Mouse (Mus musculus) intestine, embryonic 14.5 days (tissue): Measurements from ENCODE around the gene Lyz1. TPM values are rescaled to one million over a fixed set of nuclear protein-coding genes. Genes with fewer than 3 reads are reported as not detected.
"Not testable (repeated sequence)": the region's sequence is repeated elsewhere in the genome, so short reads cannot be mapped to it uniquely, and the experiment has no call there.

Source experiments
- ATAC-seq: fragments of 200-750 bp; cut with Nextera tagmentation; replicated peaks from 2 replicates; pipeline ENCODE4 v1.8.0; 2017; ENCODE audit warnings: low read depth, moderate number of reproducible peaks, moderate TSS enrichment, moderate library complexity; ENCODE audit not compliant: low FRiP score, low TSS enrichment
- DNase-seq: peaks from one replicate; pipeline ENCODE4 v3.0.0-alpha.2; 2018; ENCODE audit warnings: low spot score
- H3K27ac ChIP-seq: fragments of 300-500 bp; sonication (generic); 2 replicates; pipeline ENCODE4 v1.5.1; 2014; ENCODE audit warnings: low read depth, mild to moderate bottlenecking, control low read depth
- H3K27me3 ChIP-seq: fragments of 300-500 bp; sonication (generic); replicated peaks from 2 replicates; pipeline ENCODE4 v1.6.1; 2014; ENCODE audit warnings: low read length, control low read depth; ENCODE audit not compliant: control insufficient read depth, insufficient read depth
- H3K36me3 ChIP-seq: fragments of 300-500 bp; sonication (generic); 2 replicates; pipeline ENCODE4 v1.6.1; 2014; ENCODE audit warnings: low read length, control low read depth; ENCODE audit not compliant: control insufficient read depth, insufficient read depth
- H3K4me1 ChIP-seq: fragments of 300-500 bp; sonication (generic); replicated peaks from 2 replicates; pipeline ENCODE4 v1.6.1; 2014; ENCODE audit warnings: low read length, control low read depth, mixed read lengths; ENCODE audit not compliant: control insufficient read depth, insufficient read depth
- H3K4me2 ChIP-seq: fragments of 300-500 bp; sonication (generic); 2 replicates; pipeline ENCODE4 v1.6.1; 2014; ENCODE audit warnings: low read length
- H3K4me3 ChIP-seq: fragments of 300-500 bp; sonication (generic); 2 replicates; pipeline ENCODE4 v1.5.1; 2014; ENCODE audit warnings: low read depth, low read length, control low read depth, mixed read lengths
- H3K9ac ChIP-seq: fragments of 300-500 bp; sonication (generic); 2 replicates; pipeline ENCODE4 v1.6.1; 2014; ENCODE audit warnings: mild to moderate bottlenecking, low read length
- H3K9me3 ChIP-seq: fragments of 300-500 bp; sonication (generic); 2 replicates; pipeline ENCODE4 v1.6.1; 2016; ENCODE audit warnings: low read length, control low read depth; ENCODE audit not compliant: control insufficient read depth
- WGBS: fragments of 180-500 bp; shearing (Covaris S2); extraction: QIAGEN DNeasy Blood & Tissue Kit; methylation state at CpG from one replicate; pipeline ENCODE4 v1.1.7; 2014; 5-methylcytosine and 5-hydroxymethylcytosine counted together
- polyA plus RNA-seq: library from polyadenylated mRNA; unstranded; fragments of >200 nt; fragmentation: Nextera tagmentation; extraction: Ambion mirVana; gene quantifications from 2 replicates; pipeline ENCODE4 v1.2.1, GENCODE M21; 2014

Gene Lyz1
- polyA plus RNA-seq, 1 experiment from 2014 or later, result 7.3 TPM

DNA sequence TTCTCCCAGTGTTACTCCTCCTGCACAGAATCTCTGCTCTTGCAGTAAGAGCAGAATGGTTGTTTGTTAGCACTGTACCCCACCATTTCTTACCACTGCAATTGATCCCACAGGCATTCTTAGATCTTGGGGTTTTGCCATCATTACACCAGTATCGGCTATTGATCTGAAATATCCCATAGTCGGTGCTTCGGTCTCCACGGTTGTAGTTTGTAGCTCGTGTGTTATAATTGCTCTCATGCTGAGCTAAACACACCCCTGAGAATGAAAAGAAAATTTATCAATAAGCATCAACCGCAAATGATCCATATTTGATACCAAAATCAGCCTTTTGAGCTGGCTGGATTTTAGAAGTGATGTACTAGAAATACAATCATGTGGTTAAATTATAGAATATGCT, 1.7 kb downstream of the Lyz1 start:
- not testable (repeated sequence) for H3K9me3 ChIP-seq, H3K9ac ChIP-seq, H3K36me3 ChIP-seq, H3K27ac ChIP-seq, H3K4me3 ChIP-seq, ATAC-seq, H3K4me1 ChIP-seq, H3K27me3 ChIP-seq, H3K4me2 ChIP-seq, DNase-seq
- 89% methylated on average over 6 of the region's 6 CpGs for WGBS

DNA sequence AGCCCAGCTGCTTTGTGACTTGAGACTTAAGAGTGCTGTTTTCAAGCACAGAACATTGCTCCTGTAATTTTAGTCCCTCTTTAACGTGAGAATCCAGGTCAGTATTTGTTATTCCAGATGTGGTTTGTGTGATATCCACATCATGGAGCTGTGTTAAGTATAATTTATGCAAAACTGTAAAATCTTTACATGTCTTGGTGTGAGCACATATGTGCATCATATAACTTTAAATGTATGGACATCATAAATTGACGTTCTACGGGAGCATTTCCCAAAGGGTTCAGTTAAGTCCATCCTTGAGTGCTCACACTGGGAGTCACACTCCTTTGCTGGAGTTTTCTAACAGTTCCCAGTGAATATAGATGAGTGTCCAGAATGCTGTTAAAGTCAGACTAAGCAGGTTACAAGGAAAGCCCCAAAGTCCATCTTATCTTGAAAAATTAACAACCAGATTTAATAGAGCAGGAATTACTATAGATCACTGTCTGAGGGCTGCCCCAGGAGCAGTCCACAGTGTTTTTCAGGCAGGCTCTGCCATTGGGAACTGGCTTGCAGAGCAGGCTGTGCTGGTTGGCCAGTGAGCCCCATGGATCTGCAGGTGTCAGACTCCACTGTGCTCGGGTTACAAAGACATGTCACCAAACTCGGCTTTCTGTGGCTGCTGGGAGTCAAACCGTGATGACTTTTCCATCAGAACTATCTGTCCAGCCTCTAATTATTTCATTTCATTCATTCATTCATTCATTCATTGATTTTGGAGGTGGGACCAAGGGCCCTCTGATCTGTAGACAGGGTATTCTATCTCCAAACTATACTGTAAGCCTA, 2.4 kb downstream of the Lyz1 start:
- Histone ChIP-seq H3K9me3 (no peaks in the 10 kb centered on the region), H3K27ac (no peak overlapping the region), H3K4me3 (no peak overlapping the region), H3K27me3 (no peaks in the 10 kb centered on the region), H3K36me3 (no peaks in the 10 kb centered on the region), H3K4me1 (no peaks in the 10 kb centered on the region), H3K4me2 (no peak overlapping the region), H3K9ac (no peak overlapping the region)
- ATAC-seq (no peak), DNase-seq (no peak)
- WGBS, result 43% methylated on average over 6 of the region's 6 CpGs

GRCm38 (mm10) chr10:117289034-117289505, 3.6 kb downstream of the Lyz1 start:
- not testable (repeated sequence) for H3K36me3 ChIP-seq, H3K4me1 ChIP-seq, H3K9me3 ChIP-seq, H3K9ac ChIP-seq, ATAC-seq, H3K4me2 ChIP-seq, H3K27ac ChIP-seq, H3K4me3 ChIP-seq, H3K27me3 ChIP-seq, DNase-seq
- WGBS, result 86% methylated on average over 5 of the region's 5 CpGs

GRCm38 (mm10) chr10:117288197-117289033, 4.3 kb downstream of the Lyz1 start:
- DNase-seq (no peak), ATAC-seq (no peak)
- no peak overlapping the region for H3K9ac ChIP-seq
- no peaks in the 10 kb centered on the region for H3K36me3 ChIP-seq
- H3K9me3 ChIP-seq, result no peaks in the 10 kb centered on the region
- no peak overlapping the region for H3K4me2 ChIP-seq
- H3K27ac ChIP-seq, result no peak overlapping the region
- H3K4me1 ChIP-seq, result no peaks in the 10 kb centered on the region
- 94% methylated on average over 9 of the region's 9 CpGs for WGBS
- no peaks in the 10 kb centered on the region for H3K27me3 ChIP-seq
- no peak overlapping the region for H3K4me3 ChIP-seq

DNA sequence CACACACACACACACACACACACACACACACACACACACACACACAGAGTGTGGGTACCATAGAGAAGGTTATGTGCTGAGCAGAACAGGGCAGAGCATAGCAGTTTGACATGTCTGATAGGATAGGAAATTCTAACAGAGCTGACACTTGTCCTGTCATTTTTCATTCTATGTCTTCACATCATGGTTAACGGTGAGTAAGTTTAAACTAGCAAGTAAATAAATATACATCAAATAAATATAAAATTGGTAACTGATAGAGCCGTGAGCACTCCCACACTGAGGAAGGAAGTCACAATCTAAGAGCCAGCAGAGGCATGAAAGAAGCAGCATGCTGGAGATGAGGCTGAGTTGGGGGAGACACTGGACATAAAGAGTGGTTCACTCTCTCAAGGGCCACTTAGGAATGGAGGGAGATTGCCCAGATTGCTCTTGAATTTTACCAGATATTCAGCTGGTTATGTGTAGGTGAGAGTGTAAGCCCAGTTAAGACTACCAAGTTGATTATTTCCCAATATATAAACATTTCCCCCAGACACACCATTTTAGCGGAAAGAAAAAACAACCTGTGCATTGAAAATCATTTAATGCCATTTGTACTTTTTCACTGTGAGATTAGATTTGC, 5.3 kb downstream of the Lyz1 start:
- H3K9ac ChIP-seq, result no peak overlapping the region
- H3K4me2 ChIP-seq, result no peak overlapping the region
- H3K36me3 ChIP-seq, result no peaks in the 10 kb centered on the region
- no peaks in the 10 kb centered on the region for H3K27me3 ChIP-seq
- no peak overlapping the region for H3K4me3 ChIP-seq
- WGBS, result 72% methylated on average over 3 of the region's 3 CpGs
- H3K27ac ChIP-seq, result no peak overlapping the region
- no peak for ATAC-seq
- no peaks in the 10 kb centered on the region for H3K9me3 ChIP-seq
- H3K4me1 ChIP-seq, result no peaks in the 10 kb centered on the region
- no peak for DNase-seq

- H3K9ac ChIP-seq, result no peak overlapping the region
- no peak overlapping the region for H3K4me2 ChIP-seq
- H3K27me3 ChIP-seq, result no peaks in the 10 kb centered on the region
- H3K27ac ChIP-seq, result no peak overlapping the region
- H3K36me3 ChIP-seq, result no peaks in the 10 kb centered on the region
- H3K4me3 ChIP-seq, result no peak overlapping the region
- no peaks in the 10 kb centered on the region; the same call in 1 of the 2 replicates for H3K4me1 ChIP-seq
- WGBS, result 87% methylated on average over 6 of the region's 6 CpGs
- DNase-seq (no peak), ATAC-seq (no peak)
- no peaks in the 10 kb centered on the region for H3K9me3 ChIP-seq
Measured at GRCm38 (mm10) chr10:117286366-117286970, 6.2 kb downstream of the Lyz1 start.

DNA sequence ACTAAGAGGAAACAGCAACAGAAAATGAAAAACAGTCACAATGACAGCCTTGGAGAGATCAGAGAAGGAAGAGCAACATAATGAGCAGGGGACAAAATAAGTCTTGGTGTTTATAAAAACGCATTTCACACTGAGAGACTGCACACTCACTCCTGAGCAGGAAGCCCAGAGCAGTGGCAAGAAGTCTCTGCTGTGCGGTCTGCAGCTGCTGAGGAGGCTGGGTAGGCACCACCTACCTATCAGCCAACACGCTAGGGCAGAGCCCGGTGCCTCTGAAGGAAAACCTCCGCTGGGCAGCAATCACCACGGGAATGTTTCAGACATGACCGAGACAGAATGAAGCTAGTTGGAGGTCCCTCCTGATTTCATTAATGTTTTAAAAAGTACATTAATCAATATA, 7.1 kb downstream of the Lyz1 start:
- not testable (repeated sequence) for ATAC-seq

More for the DNA sequence above, 7.1 kb downstream of the Lyz1 start:
- H3K27ac ChIP-seq, H3K9ac ChIP-seq, DNase-seq, H3K27me3 ChIP-seq, H3K4me1 ChIP-seq, H3K4me2 ChIP-seq, H3K36me3 ChIP-seq, H3K9me3 ChIP-seq, H3K4me3 ChIP-seq: not testable (repeated sequence)
- WGBS, result 74% methylated on average over 3 of the region's 7 CpGs
